Mouse (Mus musculus) retina, postnatal 1 day (tissue): ENCODE results near the gene Dus2.

Experiments used
- DNase-seq: peaks from one replicate; pipeline ENCODE4 v3.0.0-alpha.2; 2012

The Dus2 gene

DNA sequence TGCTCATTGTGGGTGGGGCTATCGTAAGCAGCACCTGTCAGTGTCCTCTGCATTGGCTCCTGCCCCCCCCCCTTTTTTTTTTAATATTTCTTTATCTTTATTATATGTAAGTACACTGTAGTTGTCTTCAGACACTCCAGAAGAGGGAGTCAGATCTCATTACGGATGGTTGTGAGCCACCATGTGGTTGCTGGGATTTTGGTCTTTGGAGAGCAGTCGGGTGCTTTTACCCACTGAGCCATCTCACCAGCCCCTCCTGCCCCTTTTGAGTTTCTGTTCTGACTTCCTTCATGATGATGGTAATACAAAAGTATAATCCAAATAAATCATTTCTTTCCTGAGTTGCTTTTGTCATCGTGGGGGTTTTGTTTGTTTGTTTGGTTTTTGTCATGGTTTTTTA is 111.2 kb downstream of the Dus2 start:
- DNase-seq, result no peak
